Mouse (Mus musculus): ENCODE measurements around the gene Pip4k2b. TPM values are rescaled to one million over a fixed set of nuclear protein-coding genes. Genes with fewer than 3 reads are reported as not detected.
A peak's percentile ranks its signal among the peaks of the same experiment; 100 is the strongest.

Pip4k2b gene
- polyA plus RNA-seq, 1 experiment from 2014 or later: 0.86 TPM

DNA sequence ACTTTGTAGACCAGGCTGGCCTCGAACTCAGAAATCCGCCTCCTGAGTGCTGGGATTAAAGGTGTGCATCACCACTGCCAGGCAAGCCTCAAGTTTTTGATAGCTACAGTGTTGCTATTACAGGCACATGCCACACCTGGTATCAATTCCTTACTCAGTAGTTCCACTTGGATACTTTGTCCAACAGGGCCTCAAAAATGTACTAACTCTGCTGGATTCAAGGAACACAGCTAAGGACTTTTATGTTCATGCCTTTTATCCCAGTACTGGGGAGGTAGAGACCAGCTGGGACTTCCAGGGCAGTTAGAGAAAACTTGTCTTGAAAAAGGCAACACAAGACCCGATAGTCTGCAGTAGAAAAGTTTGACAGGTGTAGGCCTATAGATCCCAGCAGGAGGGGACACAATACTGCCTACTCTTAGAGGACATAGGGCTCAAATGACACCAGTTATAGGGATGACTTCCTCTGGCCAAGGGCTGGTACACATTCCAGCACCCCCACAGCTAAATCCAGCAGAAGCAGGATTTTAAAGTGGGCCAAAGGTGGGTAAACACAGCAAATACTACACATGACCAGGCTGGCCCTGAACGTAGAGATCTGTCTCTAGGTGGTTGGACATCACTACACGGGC, 32.1 kb upstream of the Pip4k2b start:
- peaks cover 5% of the 10 kb centered on the region; the same call in 1 of the 2 replicates for H3K4me1 ChIP-seq (ENCODE audit: insufficient read depth, low read depth, low read length)
- no peaks in the 10 kb centered on the region for H3K9me3 ChIP-seq (ENCODE audit: low read length)
- no peak overlapping the region for H3K9ac ChIP-seq (replicated peaks; ENCODE audit: low read depth)
- no peaks in the 10 kb centered on the region for H3K27me3 ChIP-seq (replicated peaks; ENCODE audit: insufficient read depth, low read length)
- DNase-seq (ENCODE audit: low spot score) (no peak), ATAC-seq (peak; percentile 11; the same call in 1 of the 2 replicates)
- H3K36me3 ChIP-seq (ENCODE audit: insufficient read depth, low read length): peaks cover 16% of the 10 kb centered on the region; the same call in 1 of the 2 replicates
- TF ChIP-seq EP300 (IDR thresholded peaks at IDR 0.05) (no peak), CTCF (IDR thresholded peaks at IDR 0.05) (no peak)
- H3K27ac ChIP-seq (ENCODE audit: low read length): no peak overlapping the region
- 59% methylated on average over 5 of the region's 5 CpGs for WGBS
- H3K4me2 ChIP-seq (replicated peaks; ENCODE audit: low read depth, low read length): no peak overlapping the region
- no peak overlapping the region for H3K4me3 ChIP-seq (ENCODE audit: low read depth, low read length)

DNA sequence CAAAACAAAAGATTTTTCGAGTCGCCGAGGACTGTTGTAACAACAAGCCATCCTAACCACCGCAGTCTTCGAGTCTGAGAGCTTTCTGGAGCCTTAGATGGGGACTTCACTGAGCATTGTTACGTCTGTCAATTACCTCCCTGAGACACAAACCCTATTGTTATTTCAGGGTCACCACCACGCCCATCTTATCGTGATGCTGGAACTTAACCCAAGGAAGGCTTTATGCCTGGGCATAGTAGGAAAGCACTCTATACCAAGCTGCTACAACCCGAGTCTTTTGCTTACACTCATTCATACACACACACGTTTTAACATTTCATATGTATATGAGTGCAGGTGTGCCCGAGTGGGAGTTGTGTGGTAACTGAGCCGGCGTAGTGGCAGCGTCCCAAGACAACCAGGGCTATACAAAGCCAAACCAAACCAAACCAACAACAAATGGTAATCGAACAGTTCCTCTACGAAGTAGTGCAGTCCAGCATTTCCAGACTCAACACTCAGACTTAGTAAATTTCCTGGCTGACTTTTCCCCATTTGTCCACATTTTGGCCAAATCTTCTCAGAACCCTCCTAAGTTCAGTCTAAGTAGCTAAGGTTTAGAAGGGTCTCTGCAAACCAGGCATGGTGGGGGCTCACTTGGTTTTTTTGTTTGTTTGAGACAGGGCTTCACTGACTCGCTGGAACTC, 31.4 kb upstream of the Pip4k2b start, which contains the start of gene 1700001P01Rik:
Gene 1700001P01Rik (minus strand): TSS at position 111 of the 689 bp plus-strand sequence.
- DNase-seq (ENCODE audit: low spot score) (no peak), ATAC-seq (no peak)
- Histone ChIP-seq H3K4me2 (replicated peaks; ENCODE audit: low read depth, low read length) (no peak within 1 kb of the TSS), H3K4me1 (ENCODE audit: insufficient read depth, low read depth, low read length) (peaks cover 5% of the 10 kb centered on the region; the same call in 1 of the 2 replicates), H3K4me3 (ENCODE audit: low read depth, low read length) (no peak within 1 kb of the TSS), H3K27ac (ENCODE audit: low read length) (no peak within 1 kb of the TSS), H3K36me3 (ENCODE audit: insufficient read depth, low read length) (peaks cover 16% of the 10 kb centered on the region; the same call in 1 of the 2 replicates), H3K9me3 (ENCODE audit: low read length) (no peaks in the 10 kb centered on the region), H3K9ac (replicated peaks; ENCODE audit: low read depth) (no peak within 1 kb of the TSS), H3K27me3 (replicated peaks; ENCODE audit: insufficient read depth, low read length) (no peaks in the 10 kb centered on the region)
- WGBS: 50% methylated on average over 17 of the region's 17 CpGs
- TF ChIP-seq EP300 (IDR thresholded peaks at IDR 0.05) (no peak), CTCF (IDR thresholded peaks at IDR 0.05) (no peak)

DNA sequence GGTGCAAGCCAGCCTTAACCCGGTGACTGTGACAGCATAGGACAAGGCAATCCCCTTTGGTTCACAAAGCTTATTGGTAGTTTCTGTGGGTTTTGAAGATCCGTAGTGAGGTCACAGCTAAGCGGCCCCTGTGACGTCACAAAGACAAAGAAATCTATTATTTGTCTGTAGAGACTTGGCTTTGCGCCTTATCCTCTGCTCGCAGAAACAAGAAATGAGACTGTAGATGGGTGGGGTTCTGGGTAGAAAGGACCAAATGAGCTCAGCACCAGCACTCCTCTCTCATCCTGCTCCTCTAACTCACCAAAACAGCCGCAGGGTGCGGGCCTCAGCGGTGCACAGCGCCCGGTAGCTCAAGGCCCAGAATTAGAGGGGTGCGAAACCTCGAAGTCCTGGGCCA, 30.7 kb upstream of the Pip4k2b start:
- Histone ChIP-seq H3K9me3 (ENCODE audit: low read length) (no peaks in the 10 kb centered on the region), H3K36me3 (ENCODE audit: insufficient read depth, low read length) (peaks cover 16% of the 10 kb centered on the region; the same call in 1 of the 2 replicates), H3K27me3 (replicated peaks; ENCODE audit: insufficient read depth, low read length) (no peaks in the 10 kb centered on the region), H3K4me1 (ENCODE audit: insufficient read depth, low read depth, low read length) (no peaks in the 10 kb centered on the region; the same call in 1 of the 2 replicates), H3K4me2 (replicated peaks; ENCODE audit: low read depth, low read length) (no peak overlapping the region), H3K27ac (ENCODE audit: low read length) (no peak overlapping the region), H3K9ac (replicated peaks; ENCODE audit: low read depth) (no peak overlapping the region), H3K4me3 (ENCODE audit: low read depth, low read length) (no peak overlapping the region)
- 71% methylated on average over 13 of the region's 13 CpGs for WGBS
- TF ChIP-seq EP300 (IDR thresholded peaks at IDR 0.05) (no peak), CTCF (IDR thresholded peaks at IDR 0.05) (no peak)
- no peak for ATAC-seq
- DNase-seq (ENCODE audit: low spot score): no peak

DNA sequence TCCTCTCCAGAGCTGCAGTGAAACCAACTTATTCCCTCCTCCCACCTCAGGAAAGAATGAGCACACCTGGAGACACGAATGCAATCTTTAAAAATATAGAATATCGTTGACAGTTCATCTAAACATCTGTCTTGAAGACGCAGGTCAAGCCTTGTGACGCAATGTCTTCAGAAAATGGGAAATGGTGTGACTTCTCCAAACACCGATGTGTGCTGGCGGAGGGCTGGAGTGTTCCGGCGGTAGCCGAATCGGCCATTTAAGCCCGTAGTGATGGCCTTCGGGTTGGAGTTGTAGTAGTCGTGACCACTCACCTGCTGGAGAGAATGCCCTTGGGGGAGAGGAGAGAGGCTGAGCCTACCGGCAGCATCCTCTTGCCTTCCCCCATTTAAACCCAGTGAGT, 26.9 kb upstream of the Pip4k2b start:
- ATAC-seq (no peak), DNase-seq (ENCODE audit: low spot score) (no peak)
- Histone ChIP-seq H3K4me2 (replicated peaks; ENCODE audit: low read depth, low read length) (no peak overlapping the region), H3K36me3 (ENCODE audit: insufficient read depth, low read length) (no peaks in the 10 kb centered on the region), H3K9ac (replicated peaks; ENCODE audit: low read depth) (no peak overlapping the region), H3K4me1 (ENCODE audit: insufficient read depth, low read depth, low read length) (no peaks in the 10 kb centered on the region), H3K9me3 (ENCODE audit: low read length) (no peaks in the 10 kb centered on the region), H3K4me3 (ENCODE audit: low read depth, low read length) (no peak overlapping the region), H3K27ac (ENCODE audit: low read length) (no peak overlapping the region), H3K27me3 (replicated peaks; ENCODE audit: insufficient read depth, low read length) (no peaks in the 10 kb centered on the region)
- WGBS: 75% methylated on average over 14 of the region's 14 CpGs
- TF ChIP-seq CTCF (IDR thresholded peaks at IDR 0.05) (no peak), EP300 (IDR thresholded peaks at IDR 0.05) (no peak)

DNA sequence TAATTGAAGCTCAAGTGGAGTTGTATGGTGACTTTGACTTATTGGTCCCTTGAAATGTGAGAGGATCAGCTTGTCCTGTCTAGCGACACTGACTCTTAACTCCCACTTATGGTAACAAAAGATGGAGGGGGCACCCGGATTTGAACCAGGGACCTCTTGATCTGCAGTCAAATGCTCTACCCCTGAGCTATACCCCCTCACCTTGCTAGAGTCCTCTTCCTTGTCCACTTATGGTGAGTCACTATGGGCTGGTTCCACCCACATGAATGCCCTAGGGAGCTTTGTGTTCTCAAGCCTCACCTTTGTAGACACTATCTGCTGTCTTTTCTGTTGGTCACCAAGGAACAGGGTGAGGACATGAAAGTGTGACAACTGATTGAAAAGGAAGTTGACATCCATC, 25.2 kb upstream of the Pip4k2b start:
- TF ChIP-seq EP300 (IDR thresholded peaks at IDR 0.05) (no peak), CTCF (IDR thresholded peaks at IDR 0.05) (no peak)
- DNase-seq (ENCODE audit: low spot score): no peak
- ATAC-seq: no peak
- no peaks in the 10 kb centered on the region for H3K36me3 ChIP-seq (ENCODE audit: insufficient read depth, low read length)
- WGBS: 29% methylated on average over 2 of the region's 2 CpGs
- no peak overlapping the region for H3K4me3 ChIP-seq (ENCODE audit: low read depth, low read length)
- H3K4me1 ChIP-seq (ENCODE audit: insufficient read depth, low read depth, low read length): peaks cover 7% of the 10 kb centered on the region; the same call in 1 of the 2 replicates
- no peaks in the 10 kb centered on the region for H3K9me3 ChIP-seq (ENCODE audit: low read length)
- H3K27ac ChIP-seq (ENCODE audit: low read length): no peak overlapping the region
- H3K4me2 ChIP-seq (replicated peaks; ENCODE audit: low read depth, low read length): no peak overlapping the region
- no peak overlapping the region for H3K9ac ChIP-seq (replicated peaks; ENCODE audit: low read depth)
- no peaks in the 10 kb centered on the region for H3K27me3 ChIP-seq (replicated peaks; ENCODE audit: insufficient read depth, low read length)

DNA sequence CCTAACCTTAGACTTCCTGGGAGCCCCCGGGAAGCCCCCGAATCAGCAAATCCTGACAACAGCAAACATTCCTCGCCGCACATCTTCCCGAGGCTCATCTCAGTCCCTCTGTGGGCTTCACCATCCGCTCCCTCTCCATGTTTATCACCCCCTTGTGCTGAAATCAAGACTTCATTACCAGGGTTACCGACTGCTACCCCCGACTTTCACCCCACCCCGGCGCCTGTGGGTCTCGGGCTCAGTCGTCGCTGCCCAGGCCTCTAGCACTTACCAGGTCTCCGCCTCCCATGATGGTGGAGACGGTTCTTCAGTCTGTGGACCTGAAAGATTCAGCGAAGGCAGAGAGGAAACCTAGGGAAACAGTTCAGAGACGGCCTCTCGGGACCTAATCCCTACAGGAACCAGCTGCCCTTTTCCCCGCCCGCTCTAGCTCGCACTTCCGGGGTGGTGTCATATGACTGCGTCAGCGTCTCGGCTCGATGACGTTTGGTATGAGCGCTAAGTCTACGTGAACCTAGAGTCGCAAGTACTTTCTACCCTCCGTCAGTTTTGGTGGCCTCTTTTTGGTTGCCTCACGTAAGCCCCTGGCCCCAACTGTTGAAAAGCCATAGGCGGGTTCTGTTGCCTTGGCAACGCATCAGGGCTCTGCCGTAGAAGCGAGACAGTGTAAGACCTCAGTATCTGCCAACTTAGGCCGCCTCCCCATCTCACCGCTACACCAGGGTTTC, 21.8 kb upstream of the Pip4k2b start, which contains the start of gene Cwc25:
Gene Cwc25 (minus strand): TSS at position 403 of the 728 bp plus-strand sequence.
- TF ChIP-seq EP300 (IDR thresholded peaks at IDR 0.05) (peak; percentile 16; the same call in 1 of the 2 replicates), CTCF (IDR thresholded peaks at IDR 0.05) (no peak)
- H3K27me3 ChIP-seq (replicated peaks; ENCODE audit: insufficient read depth, low read length): no peaks in the 10 kb centered on the region
- peak within 1 kb of the TSS; percentile 97 for H3K9ac ChIP-seq (replicated peaks; ENCODE audit: low read depth)
- peak within 1 kb of the TSS; percentile 81 for H3K4me2 ChIP-seq (replicated peaks; ENCODE audit: low read depth, low read length)
- peak within 1 kb of the TSS; percentile 94 for H3K27ac ChIP-seq (ENCODE audit: low read length)
- peak; percentile 98 for ATAC-seq
- H3K4me3 ChIP-seq (ENCODE audit: low read depth, low read length): peak within 1 kb of the TSS; percentile 81
- H3K9me3 ChIP-seq (ENCODE audit: low read length): no peaks in the 10 kb centered on the region
- H3K36me3 ChIP-seq (ENCODE audit: insufficient read depth, low read length): peaks cover 12% of the 10 kb centered on the region
- peaks cover 7% of the 10 kb centered on the region; the same call in 1 of the 2 replicates for H3K4me1 ChIP-seq (ENCODE audit: insufficient read depth, low read depth, low read length)
- DNase-seq (ENCODE audit: low spot score): peak; percentile 98
- under 1% methylated on average over 38 of the region's 38 CpGs for WGBS

Measured in lung, postnatal 0 days (tissue).